Mouse (Mus musculus) left cerebral cortex, adult 18-20 months (tissue): ENCODE measurements at regions not wholly inside any gene's neighbourhood (a gene's known extent, or its start where the extent isn't known, plus 50 kb on each side); places are given as distances from the start of the nearest gene placed in this dataset.

Experiments used
- DNase-seq, 2 experiments: peaks; one replicate each; pipeline ENCODE4 v3.0.0; 2021 to 2022; ENCODE audit warnings: low spot score in 2 of 2, mixed read lengths in 1 of 2

- no peak for DNase-seq
Observed at GRCm38 (mm10) chr17:79282771-79283170, 72.1 kb downstream of the Cdc42ep3 start.

GRCm38 (mm10) chr17:79273551-79273950 lies 81.3 kb downstream of the Cdc42ep3 start:
- no peak for DNase-seq

- DNase-seq = no peak
Observed at GRCm38 (mm10) chr17:79259691-79260090, 95.2 kb downstream of the Cdc42ep3 start.

GRCm38 (mm10) chr17:79246962-79247902 lies 107.7 kb downstream of the Cdc42ep3 start:
- DNase-seq = no peak

- DNase-seq = no peak
Observed at GRCm38 (mm10) chr17:79244121-79244520, 110.8 kb downstream of the Cdc42ep3 start.

- no peak for DNase-seq
Observed at GRCm38 (mm10) chr17:79243426-79243825, 111.5 kb downstream of the Cdc42ep3 start.

- no peak for DNase-seq
Observed at GRCm38 (mm10) chr17:79241489-79241888, 113.4 kb downstream of the Cdc42ep3 start.

- no peak for DNase-seq
Observed at GRCm38 (mm10) chr17:79236244-79236781, 118.6 kb downstream of the Cdc42ep3 start.

- DNase-seq = peak; percentile 36 to 57
Observed at GRCm38 (mm10) chr17:79230653-79231489, 124.0 kb downstream of the Cdc42ep3 start.

- DNase-seq = no peak
Observed at GRCm38 (mm10) chr17:79206563-79206962, 148.3 kb downstream of the Cdc42ep3 start.

GRCm38 (mm10) chr17:79206111-79206510 lies 148.8 kb downstream of the Cdc42ep3 start:
- no peak for DNase-seq

- DNase-seq = no peak
Observed at GRCm38 (mm10) chr17:79199814-79200491, 148.2 kb downstream of the Qpct start.

- no peak for DNase-seq
Observed at GRCm38 (mm10) chr17:79191871-79192373, 140.2 kb downstream of the Qpct start.

- DNase-seq = no peak
Observed at GRCm38 (mm10) chr17:79188282-79188681, 136.6 kb downstream of the Qpct start.

- DNase-seq = no peak
Observed at GRCm38 (mm10) chr17:79180277-79181130, 128.8 kb downstream of the Qpct start.

- DNase-seq = no peak
Observed at GRCm38 (mm10) chr17:79177259-79177658, 125.6 kb downstream of the Qpct start.

GRCm38 (mm10) chr17:79176356-79176755 lies 124.7 kb downstream of the Qpct start:
- DNase-seq = no peak

GRCm38 (mm10) chr17:79175381-79175780 lies 123.7 kb downstream of the Qpct start:
- no peak for DNase-seq

- DNase-seq = no peak
Observed at GRCm38 (mm10) chr17:79172328-79172727, 120.6 kb downstream of the Qpct start.

GRCm38 (mm10) chr17:79170690-79171089 lies 119.0 kb downstream of the Qpct start:
- DNase-seq = no peak
